Mouse (Mus musculus): Measurements from ENCODE around the gene Snap25.

The Snap25 gene

DNA sequence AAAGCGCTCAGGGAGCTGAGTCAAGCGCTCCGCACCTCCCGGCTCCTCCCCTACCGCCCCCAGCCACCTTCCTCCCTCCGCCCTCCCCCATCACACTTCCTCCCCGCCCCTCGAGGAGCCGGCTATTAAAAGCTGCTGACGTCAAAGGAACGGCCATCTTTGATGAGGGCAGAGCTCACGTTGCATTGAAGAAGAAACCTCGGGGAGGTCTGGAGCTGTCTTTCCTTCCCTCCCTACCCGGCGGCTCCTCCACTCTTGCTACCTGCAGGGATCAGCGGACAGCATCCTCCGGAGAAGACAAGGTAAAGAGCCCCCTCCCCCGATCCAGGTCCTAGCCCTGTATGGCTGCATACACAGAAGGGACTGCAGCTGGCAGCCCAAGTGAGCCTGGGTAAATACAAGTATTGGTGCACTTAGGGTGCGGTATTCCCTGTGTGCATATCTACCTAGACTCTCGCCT is at the start of gene Snap25:
TSS of gene Snap25 (plus strand) at position 155 of the 460 bp plus-strand sequence.
- peak; percentile 93 for DNase-seq (ENCODE audit: low read depth, low spot score)

DNA sequence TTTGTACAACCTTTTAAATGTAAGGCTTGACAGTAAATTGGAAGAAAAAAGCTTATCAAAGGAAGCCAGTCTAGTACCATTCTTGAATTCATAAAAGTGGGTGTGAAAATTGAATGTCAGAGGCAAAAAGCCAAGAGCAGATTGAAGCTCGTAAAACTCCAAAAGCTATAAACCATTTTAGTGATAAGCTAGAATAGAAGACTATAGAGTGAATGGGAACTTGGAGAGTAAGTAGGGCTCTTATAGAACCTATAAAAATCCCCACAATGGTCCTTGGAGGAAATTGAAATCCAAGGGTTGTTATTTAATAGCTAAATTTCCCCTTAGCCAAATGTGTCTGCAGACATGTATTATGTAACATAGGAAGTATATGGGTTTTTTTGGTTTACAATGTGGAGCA is 46.3 kb upstream of the Snap25 start:
- DNase-seq (ENCODE audit: low read depth, low spot score) = no peak

DNA sequence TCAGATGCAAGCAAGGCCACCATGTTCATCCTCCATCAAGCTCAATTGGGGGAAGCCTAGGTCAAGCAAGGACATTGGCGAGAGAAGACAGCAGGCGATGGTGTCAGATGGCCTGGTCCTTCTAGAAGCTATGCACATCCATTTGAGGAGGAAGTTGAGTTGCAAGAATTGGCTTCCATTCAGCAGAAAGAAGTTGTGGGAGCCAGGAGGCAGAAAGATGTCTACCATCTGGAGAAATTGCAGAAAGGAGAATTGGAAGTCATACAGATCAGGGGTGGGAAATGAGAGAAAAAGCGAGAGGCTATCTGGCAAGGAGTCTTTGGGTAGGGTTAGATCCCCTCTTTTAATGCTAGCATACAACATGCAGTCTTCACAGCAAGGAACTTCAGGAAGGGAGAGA is 44.1 kb upstream of the Snap25 start:
- DNase-seq (ENCODE audit: low read depth, low spot score) = no peak

DNA sequence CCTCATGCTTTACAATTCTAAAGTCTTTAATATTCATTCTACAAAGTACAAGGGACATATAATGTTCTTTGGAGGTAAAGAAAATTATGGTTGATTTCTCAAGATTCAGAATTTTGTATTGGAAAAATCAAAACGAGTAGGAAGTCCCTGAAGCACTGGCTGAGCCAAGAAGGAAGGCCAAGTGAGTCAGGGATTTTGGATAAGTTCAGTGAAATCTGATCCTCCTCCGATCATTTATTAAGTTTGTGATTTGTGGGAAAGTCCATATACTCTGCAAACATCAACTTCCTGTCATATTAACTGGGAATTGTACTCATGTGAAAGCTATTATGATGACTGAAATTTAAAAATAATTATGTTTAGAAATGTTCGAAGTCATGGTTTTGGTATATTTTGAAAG is 43.6 kb upstream of the Snap25 start:
- DNase-seq (ENCODE audit: low read depth, low spot score) = no peak

DNA sequence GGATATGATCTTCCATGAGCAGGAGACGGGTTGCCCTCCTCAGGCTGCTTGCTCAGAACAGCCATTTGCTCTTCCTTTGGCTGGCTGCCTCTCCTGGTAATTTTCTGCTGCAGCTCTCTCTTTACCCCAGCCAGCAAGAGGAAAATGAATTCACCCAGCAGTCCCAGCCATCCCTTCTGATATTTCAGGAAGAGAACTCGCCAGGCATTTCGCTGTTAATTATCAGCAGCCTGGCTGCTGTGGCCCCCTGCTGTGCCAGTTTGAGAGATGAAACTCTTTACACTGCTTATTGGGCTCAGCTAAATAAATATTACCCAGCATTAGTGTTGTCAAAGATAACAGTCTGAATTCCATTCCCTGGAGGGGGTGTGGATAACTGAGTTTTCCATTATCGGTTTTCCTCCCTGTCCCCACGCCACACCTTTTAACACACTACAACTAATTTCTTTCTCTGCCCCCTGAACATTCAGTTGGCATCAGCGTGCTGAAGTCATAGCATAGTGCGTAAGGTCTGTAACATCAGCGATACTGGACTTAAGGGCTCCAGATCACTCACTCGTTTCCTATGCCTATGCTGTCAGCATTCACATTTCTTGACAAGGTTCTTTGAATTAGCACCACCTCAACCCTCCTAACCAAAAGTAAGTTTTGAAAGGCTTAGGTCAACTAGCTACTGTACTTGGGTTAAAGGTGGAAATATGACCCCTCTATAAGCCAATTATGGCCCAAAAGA is 42.5 kb upstream of the Snap25 start:
- peak; percentile 48 for DNase-seq (ENCODE audit: low read depth, low spot score)

DNA sequence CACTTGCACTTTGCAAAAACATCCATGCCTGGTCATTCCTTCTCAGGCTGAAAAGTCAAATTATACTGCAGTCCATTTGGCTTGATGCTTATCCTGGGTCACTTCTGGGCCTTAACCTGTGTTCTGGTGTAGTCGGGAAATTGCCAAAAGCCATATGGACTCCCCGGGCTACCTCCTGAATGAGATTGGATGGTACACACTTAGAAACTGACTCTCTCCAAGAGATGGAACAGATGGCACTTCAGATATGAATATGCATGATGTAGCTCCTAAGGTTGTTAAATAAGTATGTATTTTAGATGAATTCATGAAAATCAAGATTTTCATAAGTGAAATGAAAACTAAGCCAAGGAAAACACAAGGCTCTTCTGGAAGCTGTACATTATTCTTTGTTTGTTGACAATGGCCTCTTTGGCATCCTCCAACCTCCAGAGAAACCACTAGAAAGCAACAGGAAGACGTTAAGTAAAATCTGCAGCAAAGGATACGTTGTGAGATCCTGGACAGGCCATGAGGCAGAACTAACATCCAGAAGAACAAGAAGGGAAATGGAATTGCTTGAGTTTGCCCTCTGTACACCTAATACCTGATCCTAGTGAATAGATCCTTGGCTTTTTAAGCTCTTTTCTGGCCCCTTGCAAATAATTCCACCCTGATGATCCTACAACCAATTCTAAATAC is 39.0 kb upstream of the Snap25 start:
- no peak for DNase-seq (ENCODE audit: low read depth, low spot score)

DNA sequence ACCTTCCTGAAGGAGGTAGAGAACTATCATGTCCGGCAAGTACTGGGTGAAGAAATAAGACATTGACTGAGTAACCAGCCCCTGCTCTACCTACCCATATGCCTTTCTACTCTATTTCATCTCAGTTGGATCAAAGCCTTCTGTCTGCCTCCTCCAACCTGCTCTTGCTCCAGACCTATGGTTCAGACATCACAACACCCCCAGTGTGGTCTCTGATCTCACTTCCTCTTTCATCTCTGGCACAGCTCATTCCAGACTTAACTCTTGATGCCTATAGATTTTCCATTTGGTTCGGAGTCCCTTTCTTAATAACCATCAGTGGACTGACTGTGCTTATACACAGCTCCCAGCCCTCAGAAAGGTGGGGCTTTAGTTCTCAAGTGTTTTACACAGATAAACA is 37.1 kb upstream of the Snap25 start:
- DNase-seq (ENCODE audit: low read depth, low spot score) = no peak

DNA sequence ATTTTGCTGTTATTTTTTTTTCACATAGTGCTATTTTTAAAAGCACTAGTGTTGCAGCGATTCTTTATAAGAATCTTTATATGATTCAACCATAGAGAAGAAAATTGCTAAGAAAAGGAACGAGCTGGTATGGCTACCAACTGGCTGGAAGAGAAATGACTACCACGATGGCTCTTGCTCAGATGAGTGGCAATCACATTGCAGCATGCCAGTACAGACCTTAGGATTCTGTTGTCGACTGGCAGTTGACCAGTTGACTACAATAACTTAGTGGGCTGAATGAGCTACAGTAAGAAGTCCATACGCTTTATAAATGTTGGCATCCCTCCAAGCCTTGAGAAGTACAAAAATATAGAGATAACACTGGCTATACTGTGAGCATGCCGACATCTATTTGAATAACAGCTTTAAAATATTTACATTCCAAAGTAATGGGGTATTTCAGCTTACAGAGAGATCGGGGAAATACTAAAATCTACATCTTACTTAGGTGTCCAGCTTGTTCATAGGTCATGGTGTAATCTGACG is 36.3 kb upstream of the Snap25 start:
- DNase-seq (ENCODE audit: low read depth, low spot score) = no peak

DNA sequence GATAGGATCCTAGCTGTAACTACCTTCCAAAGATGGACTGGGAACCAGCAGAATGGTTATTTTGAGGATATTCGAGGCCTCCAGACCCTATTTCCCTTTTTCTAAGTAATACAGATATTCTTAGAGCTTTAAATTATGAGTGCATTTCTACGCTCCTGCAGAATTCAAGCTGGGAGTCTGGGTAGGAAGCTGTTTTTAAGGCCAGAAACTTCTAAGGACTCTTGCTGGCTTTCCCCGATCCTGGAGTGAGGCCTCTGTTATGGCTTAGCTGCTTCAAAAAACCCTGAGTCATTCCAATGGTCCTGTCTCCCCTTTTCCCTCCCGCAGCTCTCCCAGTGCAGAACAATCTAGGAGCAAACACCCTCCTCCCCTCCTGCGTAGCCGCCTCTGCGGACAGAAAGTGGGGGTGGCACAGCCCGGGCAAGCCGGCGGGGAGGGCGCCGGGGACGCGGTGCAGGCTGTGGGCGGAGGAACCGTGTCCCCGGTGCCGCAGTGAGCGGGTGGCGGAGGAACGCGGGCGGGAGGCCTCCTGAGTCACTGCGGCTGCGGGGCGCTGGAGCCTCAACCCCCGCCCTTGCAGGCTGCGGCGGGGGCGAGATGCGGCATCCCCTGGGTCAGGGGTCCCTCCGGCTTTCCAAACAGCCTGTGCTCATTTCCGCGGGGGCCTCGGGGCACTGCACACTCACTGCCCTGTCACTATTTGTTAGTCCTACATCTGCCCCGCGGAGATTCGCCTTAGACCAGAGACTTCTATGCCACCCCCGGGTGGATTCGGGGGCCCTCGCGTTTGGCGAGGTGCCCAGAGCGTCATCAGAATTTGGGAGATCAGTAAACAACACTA is 34.7 kb upstream of the Snap25 start:
- DNase-seq (ENCODE audit: low read depth, low spot score) = peak; percentile 49

DNA sequence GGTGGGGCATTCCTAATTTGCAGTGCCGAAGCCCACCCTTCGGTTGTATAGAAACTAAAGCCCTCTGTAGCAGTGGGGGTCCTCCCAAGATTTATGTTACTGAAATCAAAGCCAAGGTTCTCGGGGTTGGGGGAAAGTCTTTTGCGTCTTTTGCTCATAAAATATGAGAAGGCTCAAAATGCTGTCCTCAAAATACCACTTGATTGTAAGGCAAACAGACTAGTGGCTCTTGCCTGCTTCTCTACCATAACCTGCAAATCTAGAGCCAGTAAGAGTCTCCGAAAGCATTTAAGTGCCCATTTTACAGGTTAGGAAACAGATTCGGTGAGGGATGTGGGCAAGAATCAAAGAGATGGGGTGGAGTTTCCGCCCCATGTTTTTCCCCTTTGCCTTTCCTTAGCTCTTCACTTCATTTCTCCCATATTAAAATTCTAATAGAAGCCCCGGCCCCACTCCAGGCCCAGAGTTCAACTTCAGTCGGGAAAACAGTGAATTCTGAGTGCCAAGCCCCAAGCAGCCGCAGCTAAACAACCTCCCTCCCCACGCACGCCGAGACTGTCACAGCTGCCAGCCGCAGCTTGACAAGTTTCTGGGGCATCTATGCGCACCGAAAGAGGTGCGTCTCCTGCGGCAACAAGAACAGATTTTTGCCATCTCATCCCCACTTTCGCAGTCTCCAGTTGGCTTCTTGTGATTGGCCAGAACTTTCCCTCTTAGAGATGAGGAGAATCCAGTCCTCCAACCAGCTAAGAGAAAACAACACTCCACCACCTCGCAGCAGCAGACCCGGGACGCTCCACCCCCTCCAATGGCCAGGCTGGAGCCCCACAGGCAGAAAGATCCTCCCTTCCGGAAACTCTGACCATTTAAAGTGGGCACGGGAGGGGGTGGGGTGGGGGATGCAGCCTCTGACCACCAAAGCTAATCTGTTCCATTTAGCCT is 33.7 kb upstream of the Snap25 start:
- peak; percentile 89 for DNase-seq (ENCODE audit: low read depth, low spot score)

DNA sequence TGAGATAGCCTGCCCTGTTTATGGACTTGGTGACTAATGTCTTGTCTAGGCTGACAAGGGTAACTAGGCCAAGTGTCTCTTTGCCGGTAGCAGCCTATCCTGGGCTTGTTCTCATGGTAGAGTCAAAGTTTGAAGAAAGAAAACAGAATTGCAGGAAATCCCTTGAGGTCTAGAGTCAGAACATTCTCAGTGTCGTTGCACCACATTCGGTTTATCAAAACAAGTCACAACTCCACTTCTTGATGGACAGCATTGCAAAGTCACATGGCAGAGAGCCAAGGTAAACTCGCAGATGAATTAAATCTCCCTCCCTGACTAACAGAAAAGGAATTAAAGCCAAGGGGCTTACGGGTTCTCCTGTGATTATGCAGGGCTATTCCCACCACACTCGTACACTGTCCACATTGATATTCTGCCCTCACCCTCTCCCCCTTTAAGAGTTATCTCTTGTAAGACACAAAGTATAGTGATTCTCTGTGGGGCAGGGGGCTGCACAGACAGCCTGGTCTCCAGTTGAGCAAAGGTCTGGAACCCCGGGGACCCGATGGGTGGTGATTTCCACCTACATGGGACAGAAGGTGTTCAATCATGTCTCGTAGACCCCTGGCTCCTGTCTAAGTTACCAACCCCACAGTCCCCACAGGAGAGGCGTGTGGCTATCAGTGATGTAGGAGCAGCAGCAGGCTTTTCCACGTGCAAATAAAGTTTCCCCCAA is 30.9 kb upstream of the Snap25 start:
- DNase-seq (ENCODE audit: low read depth, low spot score) = no peak

DNA sequence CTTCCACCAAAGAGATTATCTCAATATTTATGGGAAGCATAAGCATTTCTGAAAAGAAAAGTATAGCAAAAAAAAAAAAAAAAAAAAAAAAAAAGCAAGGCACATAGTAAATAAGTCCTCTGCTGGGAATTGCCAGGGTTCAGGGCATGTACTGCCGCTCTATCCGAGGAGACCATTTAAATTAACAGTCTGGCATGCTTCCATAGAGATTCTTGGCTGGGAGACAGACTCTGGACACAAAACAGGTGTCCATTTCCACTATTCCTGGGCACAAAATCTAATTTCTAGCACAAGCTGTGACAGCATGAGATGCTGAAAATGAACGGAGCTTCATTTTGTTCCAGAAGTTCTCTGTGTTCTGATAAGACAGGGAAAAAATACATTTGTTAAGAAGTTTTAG is 27.1 kb upstream of the Snap25 start:
- no peak for DNase-seq (ENCODE audit: low read depth, low spot score)

DNA sequence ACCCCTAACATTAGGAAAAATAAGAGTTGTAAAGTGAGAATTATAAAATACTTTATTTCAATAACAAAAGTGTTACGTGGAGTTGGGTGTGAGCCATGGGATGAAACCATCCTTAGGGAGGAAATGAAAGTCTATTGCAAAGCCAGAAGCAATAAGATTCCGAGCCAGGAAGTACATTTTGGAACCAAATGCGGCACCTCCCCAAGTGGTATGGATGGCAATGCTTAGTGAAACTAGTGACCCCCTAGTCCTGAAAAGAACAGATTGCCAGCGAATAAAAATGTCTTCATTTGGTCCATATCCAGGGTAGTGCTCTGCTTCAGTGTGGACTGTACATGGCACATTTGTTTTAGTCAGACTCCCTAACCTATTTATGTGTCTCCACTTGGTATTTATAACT is 25.9 kb upstream of the Snap25 start:
- DNase-seq (ENCODE audit: low read depth, low spot score) = no peak

DNA sequence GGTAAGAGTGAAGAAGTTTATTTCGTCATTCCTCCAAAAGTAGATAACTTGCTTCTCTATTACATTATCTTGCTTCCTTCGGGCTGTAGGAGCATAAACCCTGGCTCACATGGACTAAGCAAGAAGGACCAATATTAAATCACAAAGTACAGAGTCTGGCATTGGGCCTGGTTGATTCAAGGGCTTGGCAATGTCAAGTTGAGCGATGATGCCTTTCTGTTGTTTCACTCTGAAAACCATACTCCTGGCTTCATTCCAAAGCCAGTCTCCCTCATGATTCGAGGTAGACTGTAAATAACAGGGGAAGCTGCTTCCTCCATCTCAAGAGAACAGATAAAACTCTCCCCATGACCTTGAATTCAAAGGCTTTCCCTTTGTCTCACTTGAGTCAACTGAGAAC is 23.8 kb upstream of the Snap25 start:
- DNase-seq (ENCODE audit: low read depth, low spot score) = no peak

DNA sequence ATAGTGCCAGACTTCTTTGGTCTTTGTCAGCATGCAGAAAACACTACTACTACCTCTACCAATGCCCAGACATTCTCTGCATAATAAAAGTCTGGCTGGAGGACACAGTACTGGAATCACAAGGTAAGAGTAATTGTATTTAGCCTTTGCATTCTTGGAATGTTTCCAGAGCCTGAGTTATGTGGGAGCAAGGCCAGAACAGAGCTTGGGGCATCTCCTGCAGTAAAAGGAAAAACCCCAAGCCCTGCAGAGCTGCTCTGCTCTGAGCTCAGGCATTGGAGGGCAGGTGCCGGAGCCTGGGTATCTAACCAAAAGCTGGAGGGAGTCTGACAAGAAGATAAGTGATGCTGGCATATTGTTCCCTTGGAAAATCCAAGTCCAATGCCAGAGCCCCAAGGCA is 21.6 kb upstream of the Snap25 start:
- DNase-seq (ENCODE audit: low read depth, low spot score) = no peak

DNA sequence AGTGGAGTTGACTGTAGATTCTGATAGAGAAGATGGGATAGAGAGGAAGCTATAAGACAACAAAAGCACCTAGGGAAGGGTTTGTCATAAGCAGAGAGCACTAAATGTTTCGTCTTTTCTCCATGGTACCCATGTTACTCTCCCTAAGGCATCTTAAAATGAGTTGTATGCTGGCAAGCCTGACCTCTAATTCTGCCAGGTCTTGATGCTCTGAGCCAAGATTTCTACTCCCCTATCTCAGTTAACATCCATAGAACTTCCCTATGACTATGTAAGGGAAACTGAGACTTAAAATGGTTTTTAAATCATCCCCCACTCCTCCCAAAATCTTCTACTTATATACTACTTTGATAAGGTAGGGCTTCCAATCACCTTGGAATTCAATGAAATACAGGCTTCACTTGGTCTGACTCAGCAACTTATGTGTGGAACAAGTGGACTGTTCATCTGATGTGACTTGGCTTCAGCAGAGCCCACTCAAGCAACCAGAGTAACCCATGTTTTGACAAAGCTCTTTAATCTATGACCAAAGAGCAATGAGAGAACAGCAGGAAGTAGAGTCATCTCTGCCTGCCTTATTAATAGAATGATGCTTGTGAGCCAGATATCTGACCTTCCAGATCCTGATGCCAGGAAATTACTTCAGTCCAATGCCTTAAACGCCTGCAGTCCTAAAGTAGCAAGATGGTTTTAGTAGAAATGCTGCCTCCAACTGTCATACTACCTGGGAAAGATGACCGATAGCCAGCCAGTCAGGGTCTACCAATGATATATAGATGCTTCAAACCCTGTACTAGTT is 13.6 kb upstream of the Snap25 start:
- DNase-seq (ENCODE audit: low read depth, low spot score) = no peak

DNA sequence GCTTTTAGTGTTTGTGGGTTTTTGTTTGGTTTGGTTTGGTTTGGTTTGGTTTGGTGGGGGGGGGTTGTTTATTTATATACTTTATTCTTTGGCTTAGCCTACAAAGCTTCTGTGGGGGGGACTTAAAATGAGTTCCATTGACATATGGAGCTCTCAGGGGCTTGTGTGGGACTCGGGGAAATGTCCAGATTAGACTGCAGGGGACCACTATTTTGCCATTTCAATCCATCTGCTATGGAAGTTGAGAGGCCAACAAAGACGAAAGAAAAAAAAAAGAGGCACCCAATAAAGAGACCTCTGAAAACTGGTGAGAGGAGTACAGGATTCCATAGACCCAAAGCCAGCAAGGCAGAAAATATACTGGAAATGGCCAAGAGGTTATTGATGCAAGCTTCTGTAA is 9.9 kb upstream of the Snap25 start:
- DNase-seq (ENCODE audit: low read depth, low spot score) = no peak

DNA sequence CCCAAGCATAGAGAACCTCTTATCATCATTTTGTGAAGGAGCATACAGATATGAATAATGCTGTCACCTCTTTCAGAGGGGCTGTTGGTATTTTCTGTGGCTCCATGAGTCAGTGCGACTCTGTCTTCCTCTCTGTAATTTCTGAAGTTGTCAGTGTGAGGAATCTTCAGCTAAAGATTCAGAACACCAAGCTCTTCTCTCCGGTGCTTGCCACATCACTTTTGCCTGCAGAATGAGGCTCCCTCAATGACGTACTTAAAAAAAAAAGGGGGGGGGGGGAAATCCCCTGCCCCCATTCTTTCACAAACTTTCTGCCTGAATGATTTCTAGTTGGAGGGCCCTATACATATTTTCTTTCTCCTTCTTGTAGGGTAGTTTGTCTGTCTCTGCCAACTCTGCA is 2.1 kb upstream of the Snap25 start:
- no peak for DNase-seq (ENCODE audit: low read depth, low spot score)

DNA sequence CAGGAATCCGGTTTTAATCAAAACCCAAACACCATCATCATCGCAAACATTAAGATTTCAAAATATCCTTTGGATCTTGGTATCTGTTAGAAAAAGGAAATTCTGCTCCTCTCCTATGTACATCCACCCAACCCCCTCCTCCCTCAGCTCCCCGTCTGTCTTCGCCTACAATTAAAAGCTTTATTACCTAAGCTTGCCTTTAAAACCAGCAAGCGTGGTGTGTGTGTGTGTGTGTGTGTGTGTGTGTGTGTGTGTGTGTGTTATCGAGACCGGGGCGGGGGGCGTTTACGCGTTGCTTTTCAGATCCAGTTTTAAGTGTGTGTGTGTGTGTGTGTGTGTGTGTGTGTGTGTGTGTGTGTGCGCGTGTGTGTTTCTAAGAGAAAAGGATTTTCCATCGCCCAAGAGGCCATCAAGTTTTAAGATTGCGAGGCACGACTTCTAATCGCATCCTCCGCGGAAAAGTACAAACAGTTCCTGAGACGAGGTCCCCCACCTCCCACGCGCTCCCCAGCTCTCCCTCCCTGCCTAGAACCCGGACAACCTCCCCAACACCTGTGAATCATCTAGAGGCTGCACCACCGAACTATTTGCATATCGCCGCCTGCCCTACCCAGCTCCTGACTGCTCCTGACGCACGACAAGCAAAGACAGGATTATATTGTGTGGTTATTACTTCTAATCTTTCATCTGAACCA is 1.4 kb upstream of the Snap25 start:
- peak; percentile 9 for DNase-seq (ENCODE audit: low read depth, low spot score)

Data from mesoderm, embryonic 11.5 days (tissue).